10 mouse cellular contexts compared by ENCODE assay signal in the genomic region with DNA sequence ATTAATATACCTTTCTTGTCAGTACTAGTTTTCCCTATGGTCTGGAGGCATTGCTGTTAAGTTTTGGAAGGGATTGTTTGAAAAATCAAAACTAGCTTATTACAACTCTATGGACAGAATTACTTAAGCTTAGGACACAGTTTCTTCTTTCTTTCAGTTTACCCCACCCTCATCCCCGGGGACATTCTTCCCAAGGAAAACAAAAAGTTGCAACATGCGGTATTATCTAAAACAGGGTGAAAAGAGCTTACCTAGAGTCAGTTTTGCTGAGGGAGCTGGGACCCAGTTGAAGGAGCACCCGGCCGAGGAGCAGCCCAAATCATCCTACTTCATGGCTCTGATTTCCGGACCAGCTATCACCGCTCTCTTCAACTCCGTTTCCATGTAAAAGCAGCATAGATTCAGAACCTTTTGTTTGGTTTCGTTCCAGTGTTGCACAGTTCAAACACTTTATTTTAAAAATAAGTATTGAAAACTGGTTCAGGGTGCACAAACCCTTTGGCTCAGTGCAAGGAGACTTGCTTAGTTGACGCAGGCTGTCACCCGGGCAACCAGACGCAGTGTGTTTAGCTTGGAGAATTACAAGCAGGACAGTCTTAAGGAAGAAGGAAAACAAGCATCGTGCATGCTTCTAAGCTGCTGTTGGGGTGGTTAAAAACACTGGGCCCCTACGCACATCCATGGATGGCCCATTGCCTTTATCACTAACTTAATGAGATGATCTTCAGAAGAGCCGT. TPM values are rescaled to one million over a fixed set of nuclear protein-coding genes. Genes with fewer than 3 reads are reported as not detected.
DNase-seq lines count a peak whose midpoint lies in the region.
"Had no signal": no experiment of that assay in that cellular context is flagged by ENCODE, and none has a peak within 500 bp of the region (broad histone marks: within the 10 kb centered on the region; RNA-seq: fewer than 3 reads in every experiment).

Gene Map3k19, minus strand, starts transcription at position 546 of the 737 bp plus-strand sequence.

- intact Hi-C loops in heart, postnatal 25 days (cut with DNase I): no loop called here

- DNase-seq in heart, adult 11 months: peak; percentile 90
- no peak for DNase-seq in heart, postnatal 25 days (ENCODE audit: low spot score)
- DNase-seq in ovary, adult 18-20 months (ENCODE audit: low spot score): peak; percentile 16
- DNase-seq in ovary, postnatal 14 days (ENCODE audit: low spot score): no peak
- DNase-seq in left cerebral cortex, adult 18-20 months (ENCODE audit: low spot score in 2 of 2): peak; percentile 44 to 45
- DNase-seq in right cerebral cortex, postnatal 36 days (ENCODE audit: low spot score in 2 of 2): peak; percentile 39 to 42
- DNase-seq in liver: no peak
- DNase-seq in adrenal gland, postnatal 4 days (ENCODE audit: low spot score in 2 of 2): no peak
- DNase-seq: embryo, embryonic 11 days; heart, postnatal 4 days had no signal

RNA-seq across cellular contexts. Expression of gene Map3k19, which starts in this region (rescaled TPM):
- total RNA-seq in heart, postnatal 25 days (2021): not detected
- 1 to 10 TPM; 6.8 to 9.9 TPM for total RNA-seq in left cerebral cortex, adult 18-20 months (2021)
- total RNA-seq in adrenal gland, postnatal 4 days (2021): under 1 TPM; 0.14 to 0.17 TPM
- total RNA-seq: heart, postnatal 4 days had no signal

Comparison
In these comparisons a context has a peak if more than half of its experiments do, and no peak if none do; other contexts are left out.
1. RNA of gene Map3k19 (total RNA-seq): 6.8 to 9.9 TPM in left cerebral cortex, adult 18-20 months; 0.14 to 0.17 TPM in adrenal gland, postnatal 4 days and not detected in heart, postnatal 25 days; every median in the first group is over 4 times any median in the second.
2. DNase-seq: peak in heart, adult 11 months (single experiment), ovary, adult 18-20 months (single experiment), left cerebral cortex, adult 18-20 months (2 of 2) and right cerebral cortex, postnatal 36 days (2 of 2); none in heart, postnatal 25 days (single experiment), ovary, postnatal 14 days (single experiment), liver (single experiment) and adrenal gland, postnatal 4 days (0 of 2).